Mouse (Mus musculus): ENCODE results near the gene Gm20388. TPM values are rescaled to one million over a fixed set of nuclear protein-coding genes. Genes with fewer than 3 reads are reported as not detected.

The Gm20388 gene
- polyA plus RNA-seq, 1 experiment, result 28.1 TPM

- Histone ChIP-seq H3K27me3 (ENCODE audit: control insufficient read depth, insufficient read depth, low read length, poor library complexity, severe bottlenecking) (no peaks in the 10 kb centered on the region), H3K36me3 (ENCODE audit: control insufficient read depth, insufficient read depth, low read length, poor library complexity, severe bottlenecking) (peaks cover 31% of the 10 kb centered on the region), H3K4me1 (ENCODE audit: control insufficient read depth, insufficient read depth, low read length) (no peaks in the 10 kb centered on the region), H3K9ac (ENCODE audit: low read depth, poor library complexity, severe bottlenecking) (no peak overlapping the region), H3K4me3 (ENCODE audit: low read depth, low read length) (no peak overlapping the region), H3K27ac (ENCODE audit: insufficient read depth, low read length) (no peak overlapping the region), H3K9me3 (replicated peaks; ENCODE audit: control insufficient read depth, insufficient read depth, low read length, poor library complexity, severe bottlenecking) (no peaks in the 10 kb centered on the region)
- TF ChIP-seq POLR2A (IDR thresholded peaks at IDR 0.05; ENCODE audit: insufficient read depth, low read length) (no peak), EP300 (IDR thresholded peaks at IDR 0.05; ENCODE audit: insufficient read depth, low read depth, low read length) (no peak), CTCF (IDR thresholded peaks at IDR 0.05; ENCODE audit: low read depth, low read length) (no peak)
These were observed 3471.9 kb downstream of the Gm20388 start for GRCm38 (mm10) chr8:123382516-123382915.

DNA sequence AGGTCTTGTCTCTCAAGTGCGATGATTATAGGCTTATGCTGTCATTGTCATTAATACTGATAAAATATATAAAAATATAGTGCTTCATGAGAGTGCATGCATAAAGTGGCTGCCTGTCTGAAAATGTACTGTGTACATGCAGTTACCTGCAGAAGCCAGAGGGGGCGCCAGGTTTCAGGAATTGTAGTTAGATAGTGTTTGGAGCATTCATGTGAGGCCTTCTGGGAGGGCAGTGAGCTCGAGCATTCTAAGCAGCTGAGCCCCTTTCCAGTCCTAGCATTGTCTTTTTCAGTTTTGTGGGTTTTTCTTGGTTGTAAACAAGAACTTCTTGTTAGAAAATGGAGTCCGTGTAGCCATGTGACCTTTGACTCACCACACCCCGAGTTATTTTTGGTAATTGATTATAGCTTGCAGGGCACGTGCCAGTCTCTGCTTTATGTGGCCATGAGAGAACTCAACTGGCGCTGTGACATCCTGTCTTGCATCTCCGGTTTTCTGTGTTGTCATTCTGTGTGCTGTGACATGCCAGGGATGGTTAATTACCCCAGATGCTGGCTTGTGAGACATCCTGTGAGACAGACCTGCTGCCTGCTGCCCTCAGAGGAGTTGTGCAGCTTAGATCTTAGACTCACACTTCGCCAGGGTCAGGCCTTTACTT lies 3474.4 kb downstream of the Gm20388 start:
- no peaks in the 10 kb centered on the region for H3K27me3 ChIP-seq (ENCODE audit: control insufficient read depth, insufficient read depth, low read length, poor library complexity, severe bottlenecking)
- TF ChIP-seq CTCF (IDR thresholded peaks at IDR 0.05; ENCODE audit: low read depth, low read length) (peak; percentile 41), POLR2A (IDR thresholded peaks at IDR 0.05; ENCODE audit: insufficient read depth, low read length) (no peak)
- H3K9me3 ChIP-seq (replicated peaks; ENCODE audit: control insufficient read depth, insufficient read depth, low read length, poor library complexity, severe bottlenecking), result no peaks in the 10 kb centered on the region
- no peak overlapping the region for H3K4me3 ChIP-seq (ENCODE audit: low read depth, low read length)
- peaks cover 39% of the 10 kb centered on the region for H3K36me3 ChIP-seq (ENCODE audit: control insufficient read depth, insufficient read depth, low read length, poor library complexity, severe bottlenecking)
- H3K27ac ChIP-seq (ENCODE audit: insufficient read depth, low read length), result no peak overlapping the region
- H3K9ac ChIP-seq (ENCODE audit: low read depth, poor library complexity, severe bottlenecking), result no peak overlapping the region
- no peaks in the 10 kb centered on the region for H3K4me1 ChIP-seq (ENCODE audit: control insufficient read depth, insufficient read depth, low read length)

DNA sequence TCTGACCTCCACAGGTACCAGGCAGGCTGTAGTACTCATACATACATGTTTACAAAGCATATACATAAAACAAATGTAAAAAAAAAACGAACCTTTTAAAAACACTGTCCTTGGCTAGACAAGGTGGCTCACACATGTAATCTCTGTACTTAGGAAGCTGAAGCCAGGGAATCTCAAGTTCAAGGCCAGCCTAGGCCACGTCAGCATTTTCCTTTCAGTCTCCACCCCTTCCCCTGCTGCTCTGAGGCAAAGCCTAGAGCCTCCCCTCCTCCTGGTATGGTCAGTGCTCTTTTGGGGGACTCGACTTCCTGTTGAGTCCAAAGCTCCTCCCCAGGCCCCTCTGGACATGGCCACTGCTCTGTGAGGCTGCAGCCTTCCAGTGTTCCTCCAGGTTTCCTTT lies 3476.4 kb downstream of the Gm20388 start:
- H3K36me3 ChIP-seq (ENCODE audit: control insufficient read depth, insufficient read depth, low read length, poor library complexity, severe bottlenecking), result peaks cover 47% of the 10 kb centered on the region

GRCm38 (mm10) chr8:123387801-123388200 lies 3477.2 kb downstream of the Gm20388 start:
- Histone ChIP-seq H3K36me3 (ENCODE audit: control insufficient read depth, insufficient read depth, low read length, poor library complexity, severe bottlenecking) (peaks cover 53% of the 10 kb centered on the region), H3K4me1 (ENCODE audit: control insufficient read depth, insufficient read depth, low read length) (no peaks in the 10 kb centered on the region), H3K27me3 (ENCODE audit: control insufficient read depth, insufficient read depth, low read length, poor library complexity, severe bottlenecking) (no peaks in the 10 kb centered on the region), H3K9me3 (replicated peaks; ENCODE audit: control insufficient read depth, insufficient read depth, low read length, poor library complexity, severe bottlenecking) (no peaks in the 10 kb centered on the region), H3K4me3 (ENCODE audit: low read depth, low read length) (no peak overlapping the region), H3K9ac (ENCODE audit: low read depth, poor library complexity, severe bottlenecking) (no peak overlapping the region), H3K27ac (ENCODE audit: insufficient read depth, low read length) (no peak overlapping the region)
- TF ChIP-seq POLR2A (IDR thresholded peaks at IDR 0.05; ENCODE audit: insufficient read depth, low read length) (no peak), EP300 (IDR thresholded peaks at IDR 0.05; ENCODE audit: insufficient read depth, low read depth, low read length) (no peak), CTCF (IDR thresholded peaks at IDR 0.05; ENCODE audit: low read depth, low read length) (no peak)

More for the DNA sequence above, 3476.4 kb downstream of the Gm20388 start:
- Histone ChIP-seq H3K27ac (ENCODE audit: insufficient read depth, low read length) (no peak overlapping the region), H3K27me3 (ENCODE audit: control insufficient read depth, insufficient read depth, low read length, poor library complexity, severe bottlenecking) (no peaks in the 10 kb centered on the region), H3K4me3 (ENCODE audit: low read depth, low read length) (no peak overlapping the region), H3K9ac (ENCODE audit: low read depth, poor library complexity, severe bottlenecking) (no peak overlapping the region), H3K9me3 (replicated peaks; ENCODE audit: control insufficient read depth, insufficient read depth, low read length, poor library complexity, severe bottlenecking) (no peaks in the 10 kb centered on the region), H3K4me1 (ENCODE audit: control insufficient read depth, insufficient read depth, low read length) (no peaks in the 10 kb centered on the region)
- TF ChIP-seq CTCF (IDR thresholded peaks at IDR 0.05; ENCODE audit: low read depth, low read length) (no peak), POLR2A (IDR thresholded peaks at IDR 0.05; ENCODE audit: insufficient read depth, low read length) (no peak), EP300 (IDR thresholded peaks at IDR 0.05; ENCODE audit: insufficient read depth, low read depth, low read length) (no peak)

GRCm38 (mm10) chr8:123389026-123389425 lies 3478.4 kb downstream of the Gm20388 start:
- H3K4me1 ChIP-seq (ENCODE audit: control insufficient read depth, insufficient read depth, low read length), result no peaks in the 10 kb centered on the region
- H3K36me3 ChIP-seq (ENCODE audit: control insufficient read depth, insufficient read depth, low read length, poor library complexity, severe bottlenecking), result peaks cover 49% of the 10 kb centered on the region
- no peak overlapping the region for H3K27ac ChIP-seq (ENCODE audit: insufficient read depth, low read length)
- H3K4me3 ChIP-seq (ENCODE audit: low read depth, low read length), result no peak overlapping the region
- H3K9me3 ChIP-seq (replicated peaks; ENCODE audit: control insufficient read depth, insufficient read depth, low read length, poor library complexity, severe bottlenecking), result no peaks in the 10 kb centered on the region
- H3K9ac ChIP-seq (ENCODE audit: low read depth, poor library complexity, severe bottlenecking), result no peak overlapping the region
- TF ChIP-seq CTCF (IDR thresholded peaks at IDR 0.05; ENCODE audit: low read depth, low read length) (no peak), EP300 (IDR thresholded peaks at IDR 0.05; ENCODE audit: insufficient read depth, low read depth, low read length) (no peak), POLR2A (IDR thresholded peaks at IDR 0.05; ENCODE audit: insufficient read depth, low read length) (no peak)
- H3K27me3 ChIP-seq (ENCODE audit: control insufficient read depth, insufficient read depth, low read length, poor library complexity, severe bottlenecking), result no peaks in the 10 kb centered on the region

DNA sequence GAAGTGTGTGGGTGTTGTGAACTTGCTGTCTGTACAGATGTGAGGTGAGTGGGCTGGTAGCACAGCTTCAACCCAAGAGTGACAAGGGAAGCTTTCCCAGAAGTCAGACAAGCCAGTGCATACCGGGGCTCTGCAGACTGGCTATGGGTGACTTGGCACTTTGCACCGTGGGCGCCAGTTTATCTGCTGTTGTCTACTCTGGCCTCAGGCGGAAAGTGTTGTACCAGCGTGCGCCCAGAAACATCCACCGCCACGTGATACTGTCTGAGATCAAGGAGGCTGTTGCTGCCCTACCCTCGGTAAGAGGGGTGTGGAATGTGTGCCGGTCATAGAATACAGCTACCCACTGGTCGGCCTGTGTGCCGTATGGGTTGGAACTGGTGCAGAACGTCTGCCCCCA lies 3487.7 kb downstream of the Gm20388 start:
- Histone ChIP-seq H3K27ac (ENCODE audit: insufficient read depth, low read length) (no peak overlapping the region), H3K36me3 (ENCODE audit: control insufficient read depth, insufficient read depth, low read length, poor library complexity, severe bottlenecking) (peaks cover 26% of the 10 kb centered on the region), H3K9me3 (replicated peaks; ENCODE audit: control insufficient read depth, insufficient read depth, low read length, poor library complexity, severe bottlenecking) (no peaks in the 10 kb centered on the region), H3K4me1 (ENCODE audit: control insufficient read depth, insufficient read depth, low read length) (no peaks in the 10 kb centered on the region), H3K4me3 (ENCODE audit: low read depth, low read length) (no peak overlapping the region), H3K9ac (ENCODE audit: low read depth, poor library complexity, severe bottlenecking) (no peak overlapping the region), H3K27me3 (ENCODE audit: control insufficient read depth, insufficient read depth, low read length, poor library complexity, severe bottlenecking) (no peaks in the 10 kb centered on the region)
- TF ChIP-seq EP300 (IDR thresholded peaks at IDR 0.05; ENCODE audit: insufficient read depth, low read depth, low read length) (no peak), CTCF (IDR thresholded peaks at IDR 0.05; ENCODE audit: low read depth, low read length) (no peak), POLR2A (IDR thresholded peaks at IDR 0.05; ENCODE audit: insufficient read depth, low read length) (no peak)

Measured in ES-Bruce4 (cell line).